Mouse (Mus musculus): ENCODE data around the gene Dbf4. TPM values are rescaled to one million over a fixed set of nuclear protein-coding genes. Genes with fewer than 3 reads are reported as not detected.

The Dbf4 gene
- polyA plus RNA-seq, 1 experiment from 2014 or later = 20.8 TPM

DNA sequence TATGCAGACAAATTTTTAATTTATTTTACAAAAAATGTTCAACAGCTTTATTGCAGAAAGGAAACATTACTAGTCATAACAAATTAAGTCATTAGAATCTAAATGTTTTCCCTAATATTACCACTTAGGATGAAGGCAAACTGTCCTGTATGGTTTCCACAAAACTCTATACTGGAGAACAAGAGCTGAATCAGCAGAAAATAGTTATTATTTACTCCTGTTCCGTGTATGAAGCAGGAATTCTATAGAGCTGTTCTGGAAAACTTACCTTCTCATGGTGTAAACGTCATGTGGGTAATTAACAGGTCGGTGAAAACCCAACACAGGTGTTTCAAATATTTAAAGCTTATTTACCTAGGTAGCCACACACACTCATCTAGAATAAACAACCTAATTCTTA is 1.1 kb downstream of the Dbf4 start:
- ATAC-seq (ENCODE audit: low FRiP score, low TSS enrichment) (no peak), DNase-seq (no peak)
- peaks cover 12% of the 10 kb centered on the region for H3K4me1 ChIP-seq (ENCODE audit: control insufficient read depth, insufficient read depth, low read length)
- no peak overlapping the region for H3K27ac ChIP-seq (replicated peaks; ENCODE audit: low read depth, low read length)
- 16% methylated on average over 3 of the region's 3 CpGs for WGBS
- H3K36me3 ChIP-seq (ENCODE audit: control insufficient read depth, insufficient read depth, low read length) = peaks cover 16% of the 10 kb centered on the region
- peak overlapping the region; percentile 82 for H3K4me2 ChIP-seq (ENCODE audit: low read length)
- peak overlapping the region; percentile 77; the same call in 1 of the 2 replicates for H3K9ac ChIP-seq (replicated peaks; ENCODE audit: low read length)
- no peaks in the 10 kb centered on the region for H3K27me3 ChIP-seq (ENCODE audit: control insufficient read depth, insufficient read depth, low read length)
- no peaks in the 10 kb centered on the region for H3K9me3 ChIP-seq (ENCODE audit: control insufficient read depth, low read length)
- peak overlapping the region; percentile 79 for H3K4me3 ChIP-seq (replicated peaks; ENCODE audit: low read depth, low read length)

DNA sequence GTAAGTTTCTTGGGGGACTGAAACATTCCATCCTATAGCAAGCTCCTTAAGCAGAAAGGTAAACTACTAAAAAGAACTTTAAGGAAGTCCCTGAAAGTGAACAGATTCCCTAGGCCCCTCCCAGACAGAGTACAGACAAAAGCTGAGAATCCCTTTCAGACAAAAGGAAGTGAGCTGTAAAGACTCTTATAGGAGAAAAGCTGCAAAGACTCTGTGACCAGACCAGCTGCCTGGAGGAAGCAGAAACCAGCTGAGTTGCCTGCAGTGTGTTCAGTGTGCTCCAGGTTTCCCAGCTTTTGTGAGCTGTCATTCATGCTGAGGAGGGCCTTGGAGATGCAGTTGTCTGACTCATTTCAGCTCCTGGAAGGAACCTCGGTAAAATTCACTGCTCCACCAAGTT is 5.1 kb downstream of the Dbf4 start:
- H3K27me3 ChIP-seq (ENCODE audit: control insufficient read depth, insufficient read depth, low read length) = no peaks in the 10 kb centered on the region
- WGBS = 33% methylated on average over 1 of the region's 1 CpGs
- no peak overlapping the region for H3K9ac ChIP-seq (replicated peaks; ENCODE audit: low read length)
- ATAC-seq (ENCODE audit: low FRiP score, low TSS enrichment) = no peak
- H3K36me3 ChIP-seq (ENCODE audit: control insufficient read depth, insufficient read depth, low read length) = peaks cover 20% of the 10 kb centered on the region
- H3K9me3 ChIP-seq (ENCODE audit: control insufficient read depth, low read length) = no peaks in the 10 kb centered on the region
- no peak overlapping the region for H3K4me2 ChIP-seq (ENCODE audit: low read length)
- H3K4me3 ChIP-seq (replicated peaks; ENCODE audit: low read depth, low read length) = no peak overlapping the region
- H3K27ac ChIP-seq (replicated peaks; ENCODE audit: low read depth, low read length) = no peak overlapping the region
- peaks cover 4% of the 10 kb centered on the region for H3K4me1 ChIP-seq (ENCODE audit: control insufficient read depth, insufficient read depth, low read length)
- DNase-seq = no peak

DNA sequence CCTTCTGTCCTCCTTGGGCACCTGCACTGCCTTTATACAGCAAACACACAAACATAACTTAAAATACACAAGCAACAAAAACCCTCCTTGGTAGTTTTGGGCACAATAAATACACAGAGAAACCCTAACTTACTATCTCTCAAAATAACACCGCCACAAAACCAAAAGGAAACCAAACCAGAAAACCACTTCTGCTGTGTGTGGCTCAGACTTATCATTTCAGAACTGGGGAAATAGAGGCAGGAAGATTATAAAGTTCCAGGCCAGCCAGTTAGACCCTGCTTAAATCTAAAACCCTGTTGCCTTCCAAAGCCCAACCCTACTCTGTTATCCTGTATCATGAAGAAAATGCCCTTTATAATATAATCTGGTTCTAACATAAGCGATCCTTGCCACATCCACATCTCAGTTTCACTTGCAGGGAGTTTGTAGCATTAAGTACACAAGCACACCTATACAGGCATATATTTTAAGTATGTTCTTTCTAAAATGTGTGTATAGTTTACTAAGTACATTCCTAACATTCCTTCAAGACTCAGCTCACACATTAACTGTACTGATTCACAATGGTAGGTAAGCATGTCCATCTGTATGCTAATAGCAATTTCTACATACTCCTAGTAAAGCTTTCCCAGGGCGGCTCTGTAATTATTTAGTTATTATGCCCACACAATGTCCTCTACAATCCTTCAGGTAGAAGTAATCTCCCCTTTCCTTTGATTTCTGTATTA is 5.7 kb downstream of the Dbf4 start:
- Histone ChIP-seq H3K27ac (replicated peaks; ENCODE audit: low read depth, low read length) (no peak overlapping the region), H3K4me3 (replicated peaks; ENCODE audit: low read depth, low read length) (no peak overlapping the region), H3K36me3 (ENCODE audit: control insufficient read depth, insufficient read depth, low read length) (peaks cover 20% of the 10 kb centered on the region), H3K27me3 (ENCODE audit: control insufficient read depth, insufficient read depth, low read length) (no peaks in the 10 kb centered on the region), H3K9ac (replicated peaks; ENCODE audit: low read length) (no peak overlapping the region), H3K9me3 (ENCODE audit: control insufficient read depth, low read length) (no peaks in the 10 kb centered on the region), H3K4me2 (ENCODE audit: low read length) (no peak overlapping the region), H3K4me1 (ENCODE audit: control insufficient read depth, insufficient read depth, low read length) (peaks cover 4% of the 10 kb centered on the region)
- DNase-seq = no peak
- ATAC-seq (ENCODE audit: low FRiP score, low TSS enrichment) = no peak
- WGBS = 91% methylated on average over 3 of the region's 3 CpGs

DNA sequence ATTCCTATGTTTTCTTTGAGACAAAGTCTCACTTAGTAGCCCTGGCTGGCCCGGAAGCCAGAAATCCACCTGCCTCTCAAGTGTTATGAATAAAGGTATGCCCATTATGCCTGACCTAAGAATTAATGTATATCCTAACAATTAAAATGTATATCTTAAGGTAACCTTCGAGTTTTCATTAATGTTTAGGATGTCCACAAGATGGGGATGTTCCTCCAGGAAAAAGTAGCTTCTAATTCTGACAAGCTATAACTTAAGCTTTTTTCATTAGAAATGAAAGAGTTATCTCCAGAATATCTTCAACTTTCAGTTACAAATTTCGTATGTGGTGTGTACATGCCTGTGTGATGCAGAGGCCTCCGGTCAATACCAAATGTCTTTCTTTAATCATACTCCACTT is 13.8 kb downstream of the Dbf4 start:
- H3K4me2 ChIP-seq (ENCODE audit: low read length) = no peak overlapping the region
- no peaks in the 10 kb centered on the region for H3K9me3 ChIP-seq (ENCODE audit: control insufficient read depth, low read length)
- no peaks in the 10 kb centered on the region for H3K4me1 ChIP-seq (ENCODE audit: control insufficient read depth, insufficient read depth, low read length)
- H3K27me3 ChIP-seq (ENCODE audit: control insufficient read depth, insufficient read depth, low read length) = no peaks in the 10 kb centered on the region
- DNase-seq (peak; percentile 41), ATAC-seq (ENCODE audit: low FRiP score, low TSS enrichment) (no peak)
- no peak overlapping the region for H3K4me3 ChIP-seq (replicated peaks; ENCODE audit: low read depth, low read length)
- no peak overlapping the region for H3K9ac ChIP-seq (replicated peaks; ENCODE audit: low read length)
- H3K36me3 ChIP-seq (ENCODE audit: control insufficient read depth, insufficient read depth, low read length) = peaks cover 47% of the 10 kb centered on the region
- WGBS = 94% methylated on average over 4 of the region's 4 CpGs
- no peak overlapping the region for H3K27ac ChIP-seq (replicated peaks; ENCODE audit: low read depth, low read length)

DNA sequence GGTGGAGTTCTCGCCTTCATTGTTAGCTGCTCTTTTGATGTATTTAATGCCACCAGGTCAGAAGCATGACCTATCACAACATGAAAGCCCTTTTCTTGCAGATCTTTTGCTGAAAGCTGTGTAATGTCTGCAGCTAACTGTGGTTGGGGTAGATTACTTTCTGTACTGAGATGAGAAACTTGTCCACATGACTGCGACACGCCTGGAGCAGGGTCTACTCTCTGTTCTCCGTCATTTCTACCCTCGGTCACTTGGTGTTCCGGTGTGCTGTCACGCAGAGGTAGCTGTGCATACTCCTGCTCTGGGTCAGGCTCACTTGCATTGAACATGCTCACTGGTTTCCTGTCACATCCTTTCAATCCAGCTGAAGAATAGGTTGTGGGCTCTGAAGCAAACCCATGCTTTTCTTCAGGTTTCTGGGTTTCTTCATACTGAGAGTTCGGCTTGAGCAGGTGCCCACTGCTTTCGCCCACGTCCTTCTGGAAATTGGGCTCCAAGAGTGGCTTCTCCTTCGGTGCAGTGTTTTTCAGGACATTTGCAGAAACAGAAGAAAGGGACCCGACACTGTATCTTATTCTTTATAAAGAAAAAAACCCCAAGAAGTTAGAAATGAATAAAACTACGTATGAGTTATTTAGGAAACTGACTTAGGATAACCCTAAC is 24.8 kb downstream of the Dbf4 start:
- no peaks in the 10 kb centered on the region for H3K9me3 ChIP-seq (ENCODE audit: control insufficient read depth, low read length)
- DNase-seq (no peak), ATAC-seq (ENCODE audit: low FRiP score, low TSS enrichment) (no peak)
- peaks cover 41% of the 10 kb centered on the region for H3K36me3 ChIP-seq (ENCODE audit: control insufficient read depth, insufficient read depth, low read length)
- no peak overlapping the region for H3K9ac ChIP-seq (replicated peaks; ENCODE audit: low read length)
- H3K4me1 ChIP-seq (ENCODE audit: control insufficient read depth, insufficient read depth, low read length) = no peaks in the 10 kb centered on the region
- WGBS = 90% methylated on average over 13 of the region's 13 CpGs
- no peak overlapping the region for H3K4me2 ChIP-seq (ENCODE audit: low read length)
- no peak overlapping the region for H3K27ac ChIP-seq (replicated peaks; ENCODE audit: low read depth, low read length)
- no peaks in the 10 kb centered on the region for H3K27me3 ChIP-seq (ENCODE audit: control insufficient read depth, insufficient read depth, low read length)
- H3K4me3 ChIP-seq (replicated peaks; ENCODE audit: low read depth, low read length) = no peak overlapping the region

DNA sequence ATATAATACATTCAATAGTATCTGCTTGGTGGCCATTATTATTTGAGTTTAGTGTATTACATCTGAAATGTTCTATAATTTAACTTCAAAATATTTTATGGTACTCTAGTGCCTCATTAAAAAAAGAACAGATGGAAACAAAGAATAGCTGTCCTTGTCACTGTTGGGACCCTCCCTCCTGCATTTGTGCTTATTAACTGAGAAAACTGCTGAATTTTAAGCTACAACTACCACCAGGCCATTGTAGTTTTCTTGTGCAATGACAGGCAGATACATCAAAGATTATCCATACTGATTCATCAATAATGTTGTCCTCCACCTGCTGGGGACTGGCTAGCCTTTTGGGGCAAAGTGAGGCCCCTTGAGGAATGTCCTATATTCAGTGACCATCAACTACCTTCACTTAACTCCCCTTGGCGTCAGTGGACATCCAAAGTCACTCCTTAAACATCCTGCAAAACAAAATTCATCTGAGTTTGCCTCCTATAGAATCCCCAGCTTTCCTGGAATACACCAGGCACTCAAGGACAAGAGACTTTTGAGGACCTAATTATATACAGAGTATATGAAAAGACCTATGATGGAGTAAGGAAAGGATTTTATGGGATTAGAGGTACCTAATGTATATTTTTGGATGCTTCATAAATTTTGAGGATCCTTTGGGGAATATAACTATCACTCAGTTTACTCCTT is 28.5 kb downstream of the Dbf4 start:
- Histone ChIP-seq H3K27me3 (ENCODE audit: control insufficient read depth, insufficient read depth, low read length) (no peaks in the 10 kb centered on the region), H3K4me2 (ENCODE audit: low read length) (no peak overlapping the region), H3K27ac (replicated peaks; ENCODE audit: low read depth, low read length) (no peak overlapping the region), H3K4me1 (ENCODE audit: control insufficient read depth, insufficient read depth, low read length) (no peaks in the 10 kb centered on the region), H3K4me3 (replicated peaks; ENCODE audit: low read depth, low read length) (no peak overlapping the region), H3K9me3 (ENCODE audit: control insufficient read depth, low read length) (no peaks in the 10 kb centered on the region), H3K36me3 (ENCODE audit: control insufficient read depth, insufficient read depth, low read length) (peaks cover 22% of the 10 kb centered on the region), H3K9ac (replicated peaks; ENCODE audit: low read length) (no peak overlapping the region)
- 68% methylated on average over 1 of the region's 1 CpGs for WGBS
- no peak for ATAC-seq (ENCODE audit: low FRiP score, low TSS enrichment)
- no peak for DNase-seq

DNA sequence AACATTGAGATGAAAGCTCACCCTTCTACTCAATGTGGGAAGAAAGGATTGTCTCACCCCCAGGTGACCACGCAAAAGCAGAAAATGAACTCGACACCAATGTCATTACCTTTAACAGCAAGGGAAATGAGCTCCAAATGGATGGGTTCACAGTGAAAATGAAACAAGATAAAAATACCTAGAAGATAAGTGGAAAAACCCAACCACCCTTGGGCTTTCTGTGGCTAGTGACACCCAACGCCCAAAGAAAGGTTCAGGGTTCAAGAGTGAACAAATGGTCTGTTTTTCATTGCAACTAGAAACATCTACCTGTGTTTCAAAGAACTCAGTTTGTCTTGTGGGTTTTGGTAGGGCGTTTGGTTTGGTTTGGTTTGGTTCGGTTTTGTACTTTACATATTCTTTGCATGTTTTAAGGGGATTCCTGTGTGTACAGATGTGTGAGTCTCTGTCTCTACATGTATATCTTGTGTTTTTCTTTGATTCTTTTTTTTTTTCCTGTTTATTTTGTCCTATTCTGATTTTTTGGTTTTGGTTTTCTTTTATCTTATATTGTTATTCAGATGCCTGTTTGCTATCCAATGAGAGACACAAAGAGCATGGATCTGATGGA is 48.1 kb downstream of the Dbf4 start:
- no peak for ATAC-seq (ENCODE audit: low FRiP score, low TSS enrichment)
- Histone ChIP-seq H3K27me3 (ENCODE audit: control insufficient read depth, insufficient read depth, low read length) (no peaks in the 10 kb centered on the region), H3K9me3 (ENCODE audit: control insufficient read depth, low read length) (no peaks in the 10 kb centered on the region), H3K9ac (replicated peaks; ENCODE audit: low read length) (no peak overlapping the region), H3K36me3 (ENCODE audit: control insufficient read depth, insufficient read depth, low read length) (no peaks in the 10 kb centered on the region), H3K4me2 (ENCODE audit: low read length) (no peak overlapping the region), H3K27ac (replicated peaks; ENCODE audit: low read depth, low read length) (no peak overlapping the region), H3K4me1 (ENCODE audit: control insufficient read depth, insufficient read depth, low read length) (no peaks in the 10 kb centered on the region), H3K4me3 (replicated peaks; ENCODE audit: low read depth, low read length) (no peak overlapping the region)
- DNase-seq = no peak
- WGBS = 92% methylated on average over 5 of the region's 5 CpGs

DNA sequence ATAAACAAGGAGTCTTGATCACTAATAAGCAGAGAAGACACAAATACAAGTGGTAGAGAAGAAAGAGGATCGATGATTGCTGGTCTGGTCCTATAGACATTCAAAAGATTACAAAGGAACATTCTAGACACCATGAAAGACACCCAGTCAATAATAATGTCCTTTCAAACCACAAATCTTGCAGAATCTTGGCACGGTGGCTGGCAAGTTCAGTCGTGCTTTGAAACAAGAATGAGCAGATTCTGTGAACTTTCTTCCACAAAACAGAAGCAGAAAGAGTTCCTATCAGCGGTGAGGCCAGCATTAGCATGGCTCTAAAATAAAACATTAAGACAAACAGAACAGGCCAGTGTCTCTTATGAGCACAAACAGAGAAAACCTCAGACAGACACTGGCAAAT is 49.1 kb downstream of the Dbf4 start:
- H3K4me1 ChIP-seq (ENCODE audit: control insufficient read depth, insufficient read depth, low read length) = no peaks in the 10 kb centered on the region
- ATAC-seq (ENCODE audit: low FRiP score, low TSS enrichment) (no peak), DNase-seq (no peak)
- H3K4me2 ChIP-seq (ENCODE audit: low read length) = no peak overlapping the region
- H3K9me3 ChIP-seq (ENCODE audit: control insufficient read depth, low read length) = no peaks in the 10 kb centered on the region
- H3K36me3 ChIP-seq (ENCODE audit: control insufficient read depth, insufficient read depth, low read length) = no peaks in the 10 kb centered on the region
- 81% methylated on average over 4 of the region's 4 CpGs for WGBS
- H3K27me3 ChIP-seq (ENCODE audit: control insufficient read depth, insufficient read depth, low read length) = no peaks in the 10 kb centered on the region
- no peak overlapping the region for H3K4me3 ChIP-seq (replicated peaks; ENCODE audit: low read depth, low read length)
- no peak overlapping the region for H3K27ac ChIP-seq (replicated peaks; ENCODE audit: low read depth, low read length)
- H3K9ac ChIP-seq (replicated peaks; ENCODE audit: low read length) = no peak overlapping the region

Data from midbrain, embryonic 14.5 days (tissue).